Mouse (Mus musculus): ENCODE data around the gene Rft1. TPM values are rescaled to one million over a fixed set of nuclear protein-coding genes. Genes with fewer than 3 reads are reported as not detected.
A peak's percentile ranks its signal among the peaks of the same experiment; 100 is the strongest.

The Rft1 gene
- polyA plus RNA-seq, 1 experiment from 2014 or later: 17.6 TPM

- Histone ChIP-seq H3K9ac (replicated peaks; ENCODE audit: low read depth, low read length) (no peak overlapping the region), H3K27me3 (ENCODE audit: control insufficient read depth, insufficient read depth, low read length) (no peaks in the 10 kb centered on the region), H3K27ac (ENCODE audit: low read length) (no peak overlapping the region), H3K9me3 (ENCODE audit: control insufficient read depth, low read depth, low read length) (no peaks in the 10 kb centered on the region), H3K4me3 (ENCODE audit: low read depth, low read length) (no peak overlapping the region), H3K36me3 (ENCODE audit: control insufficient read depth, insufficient read depth, low read length) (no peaks in the 10 kb centered on the region), H3K4me1 (ENCODE audit: control insufficient read depth, insufficient read depth, low read length) (no peaks in the 10 kb centered on the region), H3K4me2 (replicated peaks; ENCODE audit: low read depth, low read length) (no peak overlapping the region)
- no peak for ATAC-seq (ENCODE audit: insufficient number of reproducible peaks, insufficient read depth, low FRiP score, low read depth)
- WGBS: 73% methylated on average over 15 of the region's 15 CpGs
Observed at GRCm38 (mm10) chr14:30697407-30698052, 43.4 kb downstream of the Rft1 start.

GRCm38 (mm10) chr14:30699656-30700055 is 45.5 kb downstream of the Rft1 start:
- H3K4me3 ChIP-seq (ENCODE audit: low read depth, low read length): no peak overlapping the region
- WGBS: 38% methylated on average over 8 of the region's 8 CpGs
- ATAC-seq (ENCODE audit: insufficient number of reproducible peaks, insufficient read depth, low FRiP score, low read depth): no peak
- H3K9me3 ChIP-seq (ENCODE audit: control insufficient read depth, low read depth, low read length): no peaks in the 10 kb centered on the region
- H3K27me3 ChIP-seq (ENCODE audit: control insufficient read depth, insufficient read depth, low read length): no peaks in the 10 kb centered on the region
- no peaks in the 10 kb centered on the region for H3K36me3 ChIP-seq (ENCODE audit: control insufficient read depth, insufficient read depth, low read length)
- H3K27ac ChIP-seq (ENCODE audit: low read length): no peak overlapping the region
- H3K9ac ChIP-seq (replicated peaks; ENCODE audit: low read depth, low read length): no peak overlapping the region
- no peaks in the 10 kb centered on the region for H3K4me1 ChIP-seq (ENCODE audit: control insufficient read depth, insufficient read depth, low read length)
- no peak overlapping the region for H3K4me2 ChIP-seq (replicated peaks; ENCODE audit: low read depth, low read length)

GRCm38 (mm10) chr14:30702512-30702911 is 48.4 kb downstream of the Rft1 start:
- H3K9ac ChIP-seq (replicated peaks; ENCODE audit: low read depth, low read length): no peak overlapping the region
- H3K27ac ChIP-seq (ENCODE audit: low read length): no peak overlapping the region
- no peaks in the 10 kb centered on the region for H3K27me3 ChIP-seq (ENCODE audit: control insufficient read depth, insufficient read depth, low read length)
- H3K4me1 ChIP-seq (ENCODE audit: control insufficient read depth, insufficient read depth, low read length): no peaks in the 10 kb centered on the region
- no peak overlapping the region for H3K4me2 ChIP-seq (replicated peaks; ENCODE audit: low read depth, low read length)
- H3K36me3 ChIP-seq (ENCODE audit: control insufficient read depth, insufficient read depth, low read length): no peaks in the 10 kb centered on the region
- 52% methylated on average over 5 of the region's 5 CpGs for WGBS
- no peaks in the 10 kb centered on the region for H3K9me3 ChIP-seq (ENCODE audit: control insufficient read depth, low read depth, low read length)
- ATAC-seq (ENCODE audit: insufficient number of reproducible peaks, insufficient read depth, low FRiP score, low read depth): no peak
- no peak overlapping the region for H3K4me3 ChIP-seq (ENCODE audit: low read depth, low read length)

DNA sequence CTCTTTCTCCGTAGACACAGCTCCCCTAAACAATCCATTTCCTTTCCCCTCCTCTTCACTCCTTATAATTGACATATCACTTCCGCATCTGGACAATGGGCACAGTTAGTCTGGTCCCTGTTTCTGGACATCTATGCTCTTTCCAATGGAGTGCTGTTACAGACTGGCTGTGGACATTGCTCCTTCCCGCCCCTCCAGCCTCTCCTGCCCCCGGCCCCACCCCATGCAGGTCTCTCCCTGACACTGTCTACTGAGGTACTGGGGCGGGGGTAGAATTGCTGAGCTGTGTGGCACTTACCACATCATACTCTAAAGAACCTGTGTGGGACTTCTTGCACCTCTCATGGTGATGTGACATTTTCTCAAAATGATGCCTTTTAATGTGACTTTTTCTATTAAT is 48.9 kb downstream of the Rft1 start:
- no peaks in the 10 kb centered on the region for H3K36me3 ChIP-seq (ENCODE audit: control insufficient read depth, insufficient read depth, low read length)
- ATAC-seq (ENCODE audit: insufficient number of reproducible peaks, insufficient read depth, low FRiP score, low read depth): no peak

DNA sequence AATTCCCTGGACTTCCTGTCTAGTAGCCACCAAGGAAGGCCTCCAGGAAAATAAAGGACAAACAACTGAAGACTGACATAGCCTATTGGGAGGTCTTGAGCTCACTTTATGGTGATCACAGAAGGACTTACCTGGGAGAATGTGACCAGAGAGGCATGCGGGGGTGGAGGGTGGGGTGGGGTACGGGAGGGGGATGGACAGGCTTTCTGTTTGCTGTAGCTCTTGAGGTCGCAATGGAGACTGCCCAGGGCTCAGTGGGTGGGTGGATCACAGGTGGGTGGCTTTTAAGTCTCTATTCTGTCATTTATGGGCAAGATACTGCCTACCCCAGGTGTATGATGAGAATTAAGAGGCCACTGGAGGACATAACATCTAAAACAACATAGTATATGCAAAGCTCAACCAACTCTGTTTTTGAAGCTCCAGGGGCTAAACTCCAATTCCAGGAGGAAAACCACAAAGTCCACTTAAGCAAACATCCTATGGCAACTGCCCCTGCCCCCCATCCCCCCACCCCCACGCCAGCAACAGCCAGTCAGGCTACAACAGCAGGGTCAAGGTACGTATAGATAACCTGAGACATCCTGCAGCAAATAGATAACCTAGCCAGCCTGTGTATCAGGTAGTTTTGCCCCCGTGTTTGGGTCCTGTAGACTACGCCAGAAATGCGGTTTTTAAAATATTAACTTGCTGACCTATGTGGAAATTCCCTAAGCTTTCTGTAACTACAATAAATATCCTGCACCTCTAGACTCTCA is 50.1 kb downstream of the Rft1 start:
- Histone ChIP-seq H3K4me2 (replicated peaks; ENCODE audit: low read depth, low read length) (no peak overlapping the region), H3K36me3 (ENCODE audit: control insufficient read depth, insufficient read depth, low read length) (no peaks in the 10 kb centered on the region), H3K9me3 (ENCODE audit: control insufficient read depth, low read depth, low read length) (no peaks in the 10 kb centered on the region), H3K27ac (ENCODE audit: low read length) (no peak overlapping the region), H3K4me3 (ENCODE audit: low read depth, low read length) (no peak overlapping the region), H3K9ac (replicated peaks; ENCODE audit: low read depth, low read length) (no peak overlapping the region), H3K4me1 (ENCODE audit: control insufficient read depth, insufficient read depth, low read length) (no peaks in the 10 kb centered on the region), H3K27me3 (ENCODE audit: control insufficient read depth, insufficient read depth, low read length) (no peaks in the 10 kb centered on the region)
- no peak for ATAC-seq (ENCODE audit: insufficient number of reproducible peaks, insufficient read depth, low FRiP score, low read depth)
- 60% methylated on average over 8 of the region's 8 CpGs for WGBS

More for the DNA sequence above, 48.9 kb downstream of the Rft1 start:
- Histone ChIP-seq H3K4me1 (ENCODE audit: control insufficient read depth, insufficient read depth, low read length) (no peaks in the 10 kb centered on the region), H3K4me2 (replicated peaks; ENCODE audit: low read depth, low read length) (no peak overlapping the region), H3K27ac (ENCODE audit: low read length) (no peak overlapping the region), H3K4me3 (ENCODE audit: low read depth, low read length) (no peak overlapping the region), H3K27me3 (ENCODE audit: control insufficient read depth, insufficient read depth, low read length) (no peaks in the 10 kb centered on the region), H3K9ac (replicated peaks; ENCODE audit: low read depth, low read length) (no peak overlapping the region), H3K9me3 (ENCODE audit: control insufficient read depth, low read depth, low read length) (no peaks in the 10 kb centered on the region)
- WGBS: 79% methylated on average over 5 of the region's 5 CpGs

DNA sequence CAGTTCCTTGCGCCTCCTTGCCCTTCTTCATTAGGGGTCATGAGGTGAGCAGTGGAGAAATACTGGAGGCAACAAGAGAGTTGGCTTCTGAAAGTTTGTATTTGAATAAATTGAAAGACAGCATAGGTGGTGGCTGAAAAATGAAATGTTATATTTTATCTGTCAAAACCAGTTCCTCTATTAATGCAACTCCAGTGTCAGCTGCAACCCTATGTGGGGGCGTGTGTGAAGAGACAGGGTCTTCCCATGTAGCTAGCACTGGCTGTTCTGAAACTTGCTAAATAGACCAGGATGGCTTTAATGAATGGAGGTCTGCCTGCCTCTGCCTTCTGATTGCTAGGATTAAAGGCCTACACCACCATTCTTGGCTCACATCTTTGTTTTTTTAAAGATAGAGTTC is 57.7 kb downstream of the Rft1 start:
- H3K9me3 ChIP-seq (ENCODE audit: control insufficient read depth, low read depth, low read length): no peaks in the 10 kb centered on the region
- no peaks in the 10 kb centered on the region for H3K36me3 ChIP-seq (ENCODE audit: control insufficient read depth, insufficient read depth, low read length)
- 89% methylated on average over 2 of the region's 2 CpGs for WGBS
- H3K27me3 ChIP-seq (ENCODE audit: control insufficient read depth, insufficient read depth, low read length): no peaks in the 10 kb centered on the region
- H3K27ac ChIP-seq (ENCODE audit: low read length): no peak overlapping the region
- no peak for ATAC-seq (ENCODE audit: insufficient number of reproducible peaks, insufficient read depth, low FRiP score, low read depth)
- H3K4me1 ChIP-seq (ENCODE audit: control insufficient read depth, insufficient read depth, low read length): no peaks in the 10 kb centered on the region; the same call in 1 of the 2 replicates
- no peak overlapping the region for H3K4me2 ChIP-seq (replicated peaks; ENCODE audit: low read depth, low read length)
- no peak overlapping the region for H3K9ac ChIP-seq (replicated peaks; ENCODE audit: low read depth, low read length)
- no peak overlapping the region for H3K4me3 ChIP-seq (ENCODE audit: low read depth, low read length)

GRCm38 (mm10) chr14:30713769-30714168 is 59.6 kb downstream of the Rft1 start:
- Histone ChIP-seq H3K36me3 (ENCODE audit: control insufficient read depth, insufficient read depth, low read length) (no peaks in the 10 kb centered on the region), H3K4me2 (replicated peaks; ENCODE audit: low read depth, low read length) (no peak overlapping the region), H3K9me3 (ENCODE audit: control insufficient read depth, low read depth, low read length) (no peaks in the 10 kb centered on the region), H3K4me3 (ENCODE audit: low read depth, low read length) (no peak overlapping the region), H3K27me3 (ENCODE audit: control insufficient read depth, insufficient read depth, low read length) (no peaks in the 10 kb centered on the region), H3K27ac (ENCODE audit: low read length) (no peak overlapping the region), H3K9ac (replicated peaks; ENCODE audit: low read depth, low read length) (no peak overlapping the region), H3K4me1 (ENCODE audit: control insufficient read depth, insufficient read depth, low read length) (no peaks in the 10 kb centered on the region; the same call in 1 of the 2 replicates)
- 86% methylated on average over 1 of the region's 1 CpGs for WGBS
- no peak for ATAC-seq (ENCODE audit: insufficient number of reproducible peaks, insufficient read depth, low FRiP score, low read depth)

DNA sequence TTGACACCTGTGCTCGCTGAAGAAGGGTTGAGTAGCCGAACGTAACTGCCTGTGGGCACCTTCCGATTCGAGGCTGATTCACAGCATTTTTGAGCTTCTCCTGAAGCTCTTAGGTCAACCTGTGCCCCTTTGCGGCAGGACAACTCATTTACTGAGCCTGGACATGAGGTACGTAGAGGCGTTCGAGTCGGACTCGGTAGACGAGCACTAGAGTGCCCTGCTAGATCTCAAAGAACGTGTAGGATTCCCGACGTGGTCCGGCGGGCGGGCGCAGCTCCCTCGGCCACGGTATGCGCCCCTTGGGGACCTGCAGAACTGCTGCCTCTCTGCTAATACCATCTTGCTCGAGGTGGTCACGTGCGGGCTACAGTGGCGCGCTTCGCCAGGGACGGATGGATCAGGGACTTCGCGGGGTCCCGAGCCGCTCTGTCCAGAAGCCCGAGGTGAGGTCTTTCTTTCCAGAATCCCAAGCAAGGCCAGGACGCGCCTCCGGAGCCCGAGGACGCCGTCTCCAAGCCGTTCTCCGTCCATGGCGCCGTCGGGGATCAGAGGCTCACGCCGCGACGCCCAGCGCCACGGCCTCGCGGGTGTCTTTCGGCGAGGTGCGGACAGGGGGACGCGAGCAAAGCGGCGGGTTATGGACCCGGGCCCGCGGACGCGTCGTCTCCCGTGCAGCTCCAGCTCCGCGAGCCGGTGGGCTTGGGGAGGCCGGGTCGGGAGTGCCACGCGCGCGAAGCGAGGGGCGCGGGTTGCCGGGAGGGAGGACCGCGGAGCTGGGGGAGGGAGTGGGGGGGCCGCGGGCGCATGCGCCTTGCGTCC is 60.8 kb downstream of the Rft1 start, which contains the start of gene Sfmbt1:
TSS of gene Sfmbt1 (plus strand) at position 51 of the 819 bp plus-strand sequence.
- Histone ChIP-seq H3K9ac (replicated peaks; ENCODE audit: low read depth, low read length) (peak within 1 kb of the TSS; percentile 81), H3K9me3 (ENCODE audit: control insufficient read depth, low read depth, low read length) (no peaks in the 10 kb centered on the region), H3K36me3 (ENCODE audit: control insufficient read depth, insufficient read depth, low read length) (no peaks in the 10 kb centered on the region), H3K4me2 (replicated peaks; ENCODE audit: low read depth, low read length) (peak within 1 kb of the TSS; percentile 72), H3K4me3 (ENCODE audit: low read depth, low read length) (peak within 1 kb of the TSS; percentile 84), H3K27ac (ENCODE audit: low read length) (peak within 1 kb of the TSS; percentile 68), H3K27me3 (ENCODE audit: control insufficient read depth, insufficient read depth, low read length) (no peaks in the 10 kb centered on the region), H3K4me1 (ENCODE audit: control insufficient read depth, insufficient read depth, low read length) (no peaks in the 10 kb centered on the region; the same call in 1 of the 2 replicates)
- WGBS: 2% methylated on average over 77 of the region's 87 CpGs
- ATAC-seq (ENCODE audit: insufficient number of reproducible peaks, insufficient read depth, low FRiP score, low read depth): peak; percentile 64

Data from stomach, embryonic 14.5 days (tissue).